Mouse (Mus musculus) cerebellum, adult 2 months (tissue): ENCODE results near the gene Zfp579. TPM values are rescaled to one million over a fixed set of nuclear protein-coding genes. Genes with fewer than 3 reads are reported as not detected.

Experiments used
- DNase-seq, 2 experiments: peaks; one replicate each; pipeline ENCODE4 v3.0.0; 2021
- H3K27ac ChIP-seq: fragments of 200-500 bp; 2 replicates; pipeline ENCODE4 v1.5.1; 2012; ENCODE audit warnings: low read length, control low read depth, inconsistent platforms; ENCODE audit not compliant: insufficient read depth
- H3K27me3 ChIP-seq: fragments of 200-500 bp; 2 replicates; pipeline ENCODE4 v1.6.1; 2012; ENCODE audit warnings: inconsistent platforms, mild to moderate bottlenecking, low read length, moderate library complexity; ENCODE audit not compliant: control insufficient read depth, insufficient read depth
- H3K4me1 ChIP-seq: fragments of 200-500 bp; 2 replicates; pipeline ENCODE4 v1.6.1; 2011; ENCODE audit warnings: low read length; ENCODE audit not compliant: control insufficient read depth, insufficient read depth
- H3K4me3 ChIP-seq: fragments of 200-500 bp; replicated peaks from 2 replicates; pipeline ENCODE3; 2011; ENCODE audit warnings: mild to moderate bottlenecking, low read depth, low read length, control low read depth; ENCODE audit not compliant: insufficient read depth
- CTCF ChIP-seq: fragments of 200-500 bp; IDR thresholded peaks from 2 replicates; pipeline ENCODE4 v1.5.1; 2011; ENCODE audit warnings: low read depth, mild to moderate bottlenecking, control low read depth, low read length, moderate library complexity, borderline replicate concordance; ENCODE audit not compliant: insufficient read depth
- POLR2A ChIP-seq: fragments of 200-500 bp; IDR thresholded peaks from 2 replicates; pipeline ENCODE4 v1.6.1; 2011; ENCODE audit warnings: low read length, control low read depth, borderline replicate concordance; ENCODE audit not compliant: insufficient read depth
- WGBS: fragments of 180-500 bp; shearing (Covaris S2); methylation state at CpG from one replicate; pipeline ENCODE4 v1.1.7; 2018; 5-methylcytosine and 5-hydroxymethylcytosine counted together
- polyA plus RNA-seq: library from polyadenylated mRNA; depleted of rRNA; stranded (reverse); fragments of >200 nt; gene quantifications from 2 replicates; pipeline ENCODE4 v1.2.3, GENCODE M21; 2012

Gene Zfp579
- polyA plus RNA-seq, 1 experiment: 65.2 TPM

DNA sequence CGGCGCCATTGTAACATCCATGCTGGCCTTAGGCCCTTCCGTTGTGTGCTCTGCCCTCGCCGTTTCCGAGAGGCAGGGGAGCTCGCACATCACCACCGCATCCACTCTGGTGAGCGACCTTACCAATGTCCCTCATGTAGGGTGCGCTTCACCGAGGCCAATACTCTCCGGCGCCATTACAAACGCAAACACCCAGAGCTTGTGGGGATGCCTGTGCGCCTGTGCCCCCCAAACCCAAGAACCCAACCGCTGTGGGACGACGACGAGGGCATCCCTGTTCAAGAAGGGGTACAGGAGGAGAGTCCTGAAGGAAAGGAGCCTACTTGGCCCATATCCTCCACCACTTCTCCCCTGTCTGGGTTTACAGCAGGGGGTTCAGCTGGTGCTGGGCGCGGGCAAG lies 22.0 kb upstream of the Zfp579 start:
- 98% methylated on average over 21 of the region's 21 CpGs for WGBS
- H3K4me1 ChIP-seq: no peaks in the 10 kb centered on the region
- DNase-seq: no peak
- no peak overlapping the region for H3K27ac ChIP-seq
- H3K4me3 ChIP-seq: no peak overlapping the region
- TF ChIP-seq CTCF: no peak
- TF ChIP-seq POLR2A: no peak
- no peaks in the 10 kb centered on the region for H3K27me3 ChIP-seq

DNA sequence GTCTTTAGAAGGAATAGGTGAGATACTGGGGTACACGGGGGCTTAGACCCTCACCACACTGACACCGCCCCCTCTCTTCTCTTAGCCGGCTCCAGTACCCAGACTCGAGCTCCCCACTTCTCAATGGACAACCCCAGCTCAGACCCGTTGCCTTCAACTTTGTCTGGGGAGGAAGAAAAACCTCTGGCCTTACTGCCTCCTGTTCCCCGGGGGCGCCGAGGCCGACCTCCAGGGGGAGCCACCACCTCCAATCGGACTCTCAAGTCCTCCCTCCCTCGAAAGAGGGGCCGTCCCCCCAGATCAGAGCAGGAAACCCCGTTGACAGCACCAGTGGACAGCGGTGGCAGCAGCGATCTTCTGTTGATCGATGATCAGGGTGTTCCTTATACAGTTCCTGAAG lies 21.4 kb upstream of the Zfp579 start:
- 87% methylated on average over 16 of the region's 16 CpGs for WGBS
- peak; percentile 14; the same call in 1 of the 2 replicates for TF ChIP-seq CTCF
- TF ChIP-seq POLR2A: no peak
- no peak overlapping the region for H3K27ac ChIP-seq
- no peaks in the 10 kb centered on the region for H3K4me1 ChIP-seq
- H3K27me3 ChIP-seq: no peaks in the 10 kb centered on the region
- H3K4me3 ChIP-seq: no peak overlapping the region
- DNase-seq: no peak

DNA sequence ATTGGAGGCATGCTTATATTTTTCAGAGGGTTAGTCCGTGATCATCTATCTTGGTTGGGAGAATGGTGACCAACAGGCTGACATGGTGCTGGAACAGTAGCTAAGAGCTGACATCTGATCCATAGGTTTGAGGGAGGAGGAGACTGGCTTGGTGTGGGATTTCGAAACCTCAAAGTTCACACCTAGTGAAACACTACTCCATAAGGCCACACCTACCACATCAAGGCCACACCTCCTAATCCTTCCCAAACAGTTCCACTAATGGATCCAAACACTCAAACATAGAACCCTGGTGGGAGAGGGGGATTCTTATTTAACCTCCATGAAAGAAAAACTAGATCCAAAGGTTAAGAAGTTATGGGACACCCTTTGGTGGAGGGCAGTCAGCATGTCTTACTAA lies 21.0 kb upstream of the Zfp579 start:
- no peak for TF ChIP-seq CTCF
- TF ChIP-seq POLR2A: no peak
- 96% methylated on average over 2 of the region's 2 CpGs for WGBS

DNA sequence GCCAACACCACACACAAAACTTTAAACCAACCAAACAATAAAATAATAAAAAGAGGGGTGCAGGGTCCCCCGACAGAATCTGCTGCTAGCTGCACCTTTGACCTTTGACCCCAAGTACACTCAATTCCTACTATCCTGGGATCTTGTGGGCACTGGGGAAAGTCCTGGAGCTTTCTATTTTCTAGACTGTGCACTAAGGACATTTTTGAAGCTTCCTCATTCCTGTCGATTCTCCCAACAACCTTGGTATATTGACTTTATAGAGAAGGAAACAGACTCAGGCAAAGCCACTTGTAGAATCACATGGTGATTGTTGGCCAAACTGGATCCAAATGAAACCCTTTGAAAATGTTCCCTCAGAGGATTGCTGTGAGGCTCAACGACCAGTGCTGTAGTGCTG lies 20.1 kb upstream of the Zfp579 start:
- Histone ChIP-seq H3K27ac (peak overlapping the region; percentile 39; the same call in 1 of the 2 replicates), H3K27me3 (no peaks in the 10 kb centered on the region), H3K4me3 (peak overlapping the region; percentile 84), H3K4me1 (no peaks in the 10 kb centered on the region)
- DNase-seq: no peak
- TF ChIP-seq CTCF (no peak), POLR2A (no peak)
- 61% methylated on average over 3 of the region's 3 CpGs for WGBS

More for the DNA sequence above, 21.0 kb upstream of the Zfp579 start:
- Histone ChIP-seq H3K27ac (no peak overlapping the region), H3K27me3 (no peaks in the 10 kb centered on the region), H3K4me3 (no peak overlapping the region), H3K4me1 (no peaks in the 10 kb centered on the region)
- DNase-seq: no peak

DNA sequence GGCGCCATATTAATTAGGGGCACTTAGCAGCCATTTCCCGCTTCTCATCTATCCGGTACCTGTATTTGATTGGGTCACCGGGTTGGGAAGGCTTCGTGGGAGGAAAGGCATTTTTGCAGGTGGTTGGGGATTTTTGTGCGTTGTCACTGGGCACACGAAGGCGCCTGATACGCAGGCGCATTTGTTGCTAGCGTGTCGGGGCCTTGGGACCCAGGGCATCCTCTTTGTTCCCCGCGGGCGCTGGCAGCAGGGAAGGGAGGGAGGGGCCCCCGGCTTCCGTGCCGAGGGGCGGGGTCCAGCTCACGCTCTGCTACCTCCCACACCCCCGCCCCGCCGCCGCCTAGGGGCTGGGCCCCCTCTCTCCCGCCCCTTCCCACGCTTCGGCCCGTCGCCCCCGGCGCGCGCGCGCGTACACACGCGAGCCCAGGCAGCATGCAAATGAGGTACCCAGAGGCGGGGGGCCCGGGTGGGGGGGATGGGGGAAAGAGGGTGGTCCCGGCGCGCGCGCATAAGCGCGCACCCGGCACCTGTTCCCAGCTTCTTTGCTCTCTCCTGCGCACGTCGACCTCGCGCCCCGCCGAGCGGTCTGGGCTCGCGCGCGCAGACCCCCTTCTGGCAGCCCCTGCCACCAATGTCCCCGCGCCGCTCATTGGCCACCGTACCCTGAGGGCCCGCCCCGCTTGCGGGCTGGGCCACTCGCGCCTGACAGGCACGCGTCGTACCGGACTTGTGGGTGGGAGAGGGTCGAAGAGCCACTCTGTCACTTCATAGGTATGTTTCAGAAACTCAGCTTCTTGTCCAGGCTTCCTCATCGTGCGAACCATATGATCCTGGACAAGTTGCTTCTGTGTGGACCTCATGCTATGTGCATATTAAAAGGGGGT lies 19.4 kb upstream of the Zfp579 start, which contains the start of gene Gm44973:
Gene Gm44973 (plus strand): TSS at position 379 of the 884 bp plus-strand sequence.
- Histone ChIP-seq H3K4me3 (peak within 1 kb of the TSS; percentile 93), H3K27ac (peak within 1 kb of the TSS; percentile 95), H3K4me1 (no peaks in the 10 kb centered on the region), H3K27me3 (no peaks in the 10 kb centered on the region)
- TF ChIP-seq POLR2A: peak; percentile 52; the same call in 1 of the 2 replicates
- no peak for TF ChIP-seq CTCF
- DNase-seq: peak; percentile 92
- under 1% methylated on average over 73 of the region's 76 CpGs for WGBS

DNA sequence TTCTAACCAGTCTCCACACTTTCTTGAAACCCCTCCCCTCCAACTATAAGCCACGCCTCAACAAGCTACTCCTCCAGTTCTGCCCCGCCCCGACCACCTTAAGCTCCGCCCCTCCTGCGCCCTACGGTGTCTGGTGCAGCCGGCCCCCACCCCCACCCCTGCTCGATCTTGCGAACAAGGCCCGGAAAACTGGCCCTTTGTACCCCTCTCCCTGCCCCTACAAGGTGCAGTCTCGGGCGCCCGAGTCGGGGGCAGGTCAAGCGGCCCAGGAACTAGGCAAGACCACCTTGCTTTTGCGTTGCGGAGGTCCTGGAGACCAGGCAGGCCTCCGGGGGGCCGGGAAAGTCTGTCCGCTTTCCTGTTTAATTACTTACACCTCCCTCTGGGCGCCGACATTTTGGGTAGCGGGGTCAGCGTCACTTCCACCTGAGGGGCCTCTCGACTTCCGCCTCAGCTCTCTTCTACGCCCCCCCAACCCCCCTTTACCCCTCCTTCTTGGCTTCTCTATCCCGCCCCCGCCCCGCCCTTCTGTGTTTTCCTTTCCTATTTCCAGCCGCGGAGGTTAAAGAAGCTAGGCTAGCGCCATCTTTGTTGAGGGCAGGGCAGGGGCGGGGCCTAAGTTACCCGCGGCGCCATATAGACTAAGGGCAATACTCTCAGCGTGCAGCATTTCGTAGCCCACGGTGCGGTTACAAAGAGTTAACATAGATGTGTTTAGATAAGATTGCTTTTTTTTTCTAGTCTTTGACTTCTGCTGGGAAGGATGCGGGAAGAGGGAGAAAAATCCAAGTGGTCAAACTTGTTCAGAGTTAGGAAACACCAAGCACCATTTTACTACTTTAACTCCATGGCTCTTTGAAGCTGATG lies 18.5 kb upstream of the Zfp579 start, which contains the start of the genes Zfp524 and Fiz1:
Gene Zfp524 (plus strand): TSS at position 165 of the 867 bp plus-strand sequence.
Gene Fiz1 (minus strand): TSS at position 447 of the 867 bp plus-strand sequence.
- Histone ChIP-seq H3K4me3 (peak within 1 kb of the TSS; percentile 93), H3K27me3 (no peaks in the 10 kb centered on the region), H3K4me1 (no peaks in the 10 kb centered on the region), H3K27ac (peak within 1 kb of the TSS; percentile 95)
- TF ChIP-seq POLR2A (no peak), CTCF (no peak)
- under 1% methylated on average over 42 of the region's 42 CpGs for WGBS
- peak; percentile 96 to 97 for DNase-seq

DNA sequence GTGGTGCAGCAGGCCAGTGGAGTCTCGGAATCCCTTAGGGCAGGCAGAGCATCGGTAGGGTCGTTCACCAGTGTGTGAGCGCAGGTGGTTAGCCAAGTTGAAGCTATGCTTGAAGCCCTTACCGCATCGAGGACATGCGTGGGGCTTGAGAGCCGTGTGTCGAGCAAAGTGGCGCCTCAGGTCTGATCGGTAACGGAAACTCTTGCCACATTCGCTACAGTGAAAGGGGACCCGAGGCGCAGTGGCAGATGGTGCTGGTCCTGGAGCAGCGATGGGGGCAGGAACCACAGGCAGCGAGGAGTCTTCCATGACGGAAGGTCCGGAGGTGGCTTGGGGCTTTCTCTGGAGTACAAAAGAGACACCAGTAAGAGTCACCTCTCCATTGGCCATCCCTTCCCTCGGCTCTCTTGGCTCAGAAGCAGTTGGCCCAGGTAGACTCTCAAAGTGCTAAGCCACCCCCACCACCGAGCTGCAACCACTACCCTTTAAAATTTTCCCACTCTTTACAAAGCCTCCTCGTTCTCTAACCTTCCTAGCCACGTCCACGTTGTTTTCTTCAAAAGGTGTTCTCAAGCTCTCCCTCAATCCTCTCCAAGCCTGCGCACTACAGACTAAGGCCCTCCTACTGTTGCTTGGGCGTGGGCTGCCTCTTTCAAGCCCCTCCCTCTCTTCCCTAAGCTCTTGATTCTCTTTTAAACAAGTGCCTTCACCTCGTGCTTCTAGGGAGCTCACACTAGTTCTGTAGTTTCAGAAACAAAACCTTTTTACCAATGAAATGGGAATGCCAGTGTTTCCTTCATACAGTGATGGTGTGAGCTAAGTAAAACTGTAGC lies 16.9 kb upstream of the Zfp579 start:
- TF ChIP-seq CTCF (no peak), POLR2A (no peak)
- no peak overlapping the region for H3K27ac ChIP-seq
- H3K4me1 ChIP-seq: no peaks in the 10 kb centered on the region
- no peaks in the 10 kb centered on the region for H3K27me3 ChIP-seq
- DNase-seq: no peak
- 87% methylated on average over 27 of the region's 27 CpGs for WGBS
- no peak overlapping the region for H3K4me3 ChIP-seq
